Mouse (Mus musculus) C2C12 (cell line): Measurements from ENCODE around the gene Myh6. TPM values are rescaled to one million over a fixed set of nuclear protein-coding genes. Genes with fewer than 3 reads are reported as not detected.

ENCODE experiments used
- H3K27me3 ChIP-seq: one replicate; pipeline ENCODE4 v1.6.1; 2011; ENCODE audit not compliant: control insufficient read depth, insufficient read depth, insufficient read length
- H3K36me3 ChIP-seq: one replicate; pipeline ENCODE4 v1.6.1; 2011; ENCODE audit not compliant: control insufficient read depth, insufficient read depth
- H3K4me3 ChIP-seq: one replicate; pipeline ENCODE4 v1.5.1; 2011; ENCODE audit warnings: mild to moderate bottlenecking, control low read depth; ENCODE audit not compliant: poor library complexity, insufficient read depth, severe bottlenecking
- H3K79me2 ChIP-seq: one replicate; pipeline ENCODE4 v1.6.1; 2011; ENCODE audit not compliant: control insufficient read depth, insufficient read depth
- H3K79me3 ChIP-seq: one replicate; pipeline ENCODE4 v1.6.1; 2011; ENCODE audit warnings: low read depth, control low read depth
- H3ac ChIP-seq: one replicate; pipeline ENCODE3; 2011; ENCODE audit warnings: low read depth; ENCODE audit not compliant: control insufficient read depth, insufficient read length
- CEBPB ChIP-seq: IDR thresholded peaks from one replicate; pipeline ENCODE4 v1.6.1; 2011; ENCODE audit warnings: low read depth, mild to moderate bottlenecking, control low read depth, moderate library complexity
- CTCF ChIP-seq: IDR thresholded peaks from one replicate; pipeline ENCODE4 v1.5.1; 2011; ENCODE audit not compliant: control insufficient read depth, insufficient read depth, insufficient read length
- FOSL1 ChIP-seq: IDR thresholded peaks from one replicate; pipeline ENCODE4 v1.8.0; 2011; ENCODE audit warnings: mild to moderate bottlenecking, low read length; ENCODE audit not compliant: poor library complexity, insufficient read depth, severe bottlenecking
- MAX ChIP-seq: IDR thresholded peaks from one replicate; pipeline ENCODE4 v1.6.1; 2011; ENCODE audit warnings: mild to moderate bottlenecking, control low read depth
- MYOD1 ChIP-seq: IDR thresholded peaks from one replicate; pipeline ENCODE4 v1.6.1; 2011; ENCODE audit warnings: low read depth; ENCODE audit not compliant: control insufficient read depth, insufficient read length
- MYOG ChIP-seq: IDR thresholded peaks from one replicate; pipeline ENCODE4 v1.6.1; 2011; ENCODE audit not compliant: control insufficient read depth, insufficient read length; ENCODE audit errors: extremely low read depth
- USF1 ChIP-seq: IDR thresholded peaks from one replicate; pipeline ENCODE4 v1.6.1; 2011; ENCODE audit warnings: low read depth, mild to moderate bottlenecking, control low read depth, moderate library complexity
- long read RNA-seq, 2 experiments: library from polyadenylated mRNA; unstranded; transcript quantifications; one replicate each; pipeline ENCODE4 v2.0.0; 2019 to 2020
- polyA plus RNA-seq: library from polyadenylated mRNA; unstranded; fragments of >200 nt; fragmentation: generic; extraction: Trizol; gene quantifications from one replicate; pipeline ENCODE4 v1.2.1, GENCODE M21; 2012; ENCODE audit warnings: missing spikeins

Gene Myh6
- polyA plus RNA-seq = 0.02 TPM
- long read RNA-seq, experiment 1 = 0 reads
- long read RNA-seq, experiment 2 = 0 reads

DNA sequence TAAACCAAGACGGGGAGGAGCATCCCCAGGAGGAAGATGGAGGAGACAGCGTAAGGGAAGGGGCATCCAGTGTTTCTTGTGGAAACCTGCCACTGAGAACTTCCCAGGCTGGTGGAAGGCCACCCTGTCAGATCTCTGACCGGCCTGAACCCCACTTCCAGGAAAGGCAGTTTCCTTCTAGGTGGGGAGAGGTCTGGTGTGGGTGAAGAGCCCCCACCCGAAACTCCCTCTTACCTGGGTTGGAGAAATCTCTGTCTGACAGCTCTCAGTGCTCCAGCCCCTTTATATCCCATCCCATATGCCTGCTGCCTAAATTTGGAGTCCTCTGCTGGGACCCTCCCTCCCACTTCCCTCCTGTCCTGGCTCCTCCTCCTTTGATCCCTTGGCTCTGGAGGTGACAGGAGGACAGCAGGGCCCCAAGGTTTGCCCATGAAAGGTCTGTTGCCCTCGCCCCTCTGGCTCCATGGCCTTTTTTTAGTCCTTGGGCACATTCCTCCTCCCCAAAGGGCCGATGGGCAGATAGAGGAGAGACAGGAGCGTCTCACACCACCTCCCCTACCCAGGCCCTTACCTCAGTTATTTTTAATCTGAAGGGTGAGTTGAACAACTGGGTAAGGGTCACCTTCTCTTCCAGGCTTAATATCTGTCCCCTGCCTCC is at the start of gene Myh6:
Gene Myh6 (minus strand): TSS at position 608 of the 658 bp plus-strand sequence.
- Histone ChIP-seq H3K79me2 (no peaks in the 10 kb centered on the region), H3K36me3 (no peaks in the 10 kb centered on the region), H3K4me3 (no peak within 1 kb of the TSS), H3K27me3 (peaks cover 65% of the 10 kb centered on the region), H3ac (no peak within 1 kb of the TSS), H3K79me3 (no peaks in the 10 kb centered on the region)
- TF ChIP-seq CEBPB (no peak), CTCF (no peak), USF1 (no peak), FOSL1 (no peak), MYOG (no peak), MAX (no peak), MYOD1 (no peak)

DNA sequence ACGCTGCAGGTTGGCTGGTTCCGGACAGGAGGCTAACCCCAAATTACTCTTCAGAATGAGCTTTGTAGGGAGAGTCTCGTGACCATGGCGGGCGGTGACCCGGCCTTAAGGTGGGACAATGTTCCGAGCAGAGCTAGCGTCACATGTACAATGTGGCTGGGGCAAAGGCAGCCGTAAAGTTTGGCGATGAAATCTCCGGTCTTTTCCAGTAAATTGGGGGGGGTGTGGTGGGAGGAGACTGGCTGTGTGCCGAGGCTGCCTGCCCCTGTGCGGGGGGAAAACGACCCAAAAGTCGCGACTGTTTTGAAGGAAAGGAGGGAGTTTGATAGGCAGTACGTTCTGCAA is 49.0 kb upstream of the Myh6 start:
- Histone ChIP-seq H3K36me3 (peaks cover 19% of the 10 kb centered on the region), H3K79me3 (peaks cover 11% of the 10 kb centered on the region), H3K27me3 (no peaks in the 10 kb centered on the region), H3ac (peak overlapping the region; percentile 97), H3K79me2 (peaks cover 18% of the 10 kb centered on the region), H3K4me3 (peak overlapping the region; percentile 60)
- TF ChIP-seq CEBPB (no peak), MYOD1 (no peak), FOSL1 (no peak), MYOG (no peak), CTCF (no peak), MAX (no peak), USF1 (no peak)

DNA sequence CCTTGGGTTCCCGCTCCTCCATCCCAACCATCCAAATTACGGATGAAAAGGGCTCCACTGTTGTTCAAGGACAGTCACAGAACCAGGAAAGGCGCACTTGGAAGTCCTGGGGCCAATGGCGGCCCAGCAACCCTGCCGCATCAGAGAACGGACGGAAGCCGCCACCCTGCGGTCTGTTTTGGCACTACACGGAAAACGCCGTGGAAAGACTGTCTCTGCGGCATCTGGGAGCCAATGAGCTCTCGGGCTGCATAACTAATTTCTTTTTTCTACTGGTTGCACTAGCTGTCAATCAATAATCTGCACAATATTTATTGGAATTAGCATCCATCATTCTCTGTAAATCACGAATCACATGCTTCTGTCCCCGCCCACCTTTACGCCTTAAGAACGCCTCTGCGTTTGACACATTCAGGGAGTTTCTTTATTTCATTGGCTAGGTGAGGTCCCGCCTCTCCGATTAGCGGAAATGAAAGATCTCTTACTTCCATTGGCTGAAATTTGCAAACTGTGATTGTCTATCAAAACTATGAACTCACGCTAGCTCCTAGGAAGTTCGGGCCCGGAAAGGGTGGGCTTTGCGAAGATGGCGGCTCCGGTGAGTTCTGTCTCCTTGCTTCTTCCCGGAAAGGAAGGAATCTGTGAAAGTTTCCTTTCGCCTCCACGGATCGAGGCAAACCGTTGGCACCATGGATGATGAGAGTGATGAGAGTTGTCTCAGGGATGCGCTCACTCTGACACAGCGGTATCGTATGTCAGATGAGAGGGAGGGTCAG is 48.5 kb upstream of the Myh6 start, which contains the start of gene Ngdn:
Gene Ngdn (plus strand): TSS at position 464 of the 776 bp plus-strand sequence.
- H3K27me3 ChIP-seq = no peaks in the 10 kb centered on the region
- H3K79me2 ChIP-seq = peaks cover 18% of the 10 kb centered on the region
- peak within 1 kb of the TSS; percentile 60 for H3K4me3 ChIP-seq
- H3ac ChIP-seq = peak within 1 kb of the TSS; percentile 97
- H3K36me3 ChIP-seq = peaks cover 14% of the 10 kb centered on the region
- H3K79me3 ChIP-seq = peaks cover 11% of the 10 kb centered on the region
- peak; percentile 36 for TF ChIP-seq USF1
- TF ChIP-seq CTCF = peak; percentile 80
- no peak for TF ChIP-seq MYOG
- peak; percentile 8 for TF ChIP-seq MAX

DNA sequence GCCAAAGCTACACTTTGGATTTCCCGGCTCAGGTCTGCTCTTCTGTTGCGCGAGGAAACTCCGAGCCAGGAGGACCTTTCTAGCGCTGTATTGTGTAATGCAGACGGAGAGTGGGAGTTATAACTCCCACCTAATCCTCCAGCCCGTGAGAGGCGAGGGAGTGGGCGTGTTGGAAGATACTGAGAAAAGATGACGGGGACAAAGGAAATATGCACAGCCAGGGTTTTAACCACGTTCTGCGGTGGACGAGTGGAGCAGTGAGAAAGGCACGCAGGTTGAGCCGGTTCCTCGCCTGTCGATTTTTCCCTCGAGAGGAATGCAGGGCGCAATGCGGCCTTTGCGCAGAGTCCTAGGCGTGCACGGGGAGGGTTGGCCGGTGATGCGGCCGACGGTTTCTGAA is 47.9 kb upstream of the Myh6 start:
- Histone ChIP-seq H3K36me3 (peaks cover 9% of the 10 kb centered on the region), H3ac (peak overlapping the region; percentile 93)

DNA sequence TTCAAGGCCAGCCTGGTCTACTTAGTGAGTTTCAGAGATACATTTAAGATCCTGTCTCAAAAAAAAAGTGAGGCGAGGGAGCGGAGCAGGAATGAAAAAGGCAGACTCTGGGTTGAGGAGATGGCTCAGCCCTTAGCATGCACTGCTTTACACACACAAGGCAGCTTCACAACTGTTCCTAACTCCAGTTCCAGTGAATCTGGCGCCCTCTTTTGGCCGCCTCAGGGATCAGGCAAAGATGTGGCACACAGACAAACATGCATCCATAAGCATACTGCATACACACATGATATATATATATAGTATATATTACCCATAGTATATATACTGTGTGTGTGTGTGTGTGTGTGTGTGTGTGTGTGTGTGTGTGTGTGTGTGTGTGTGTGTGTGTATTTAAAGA is 44.4 kb upstream of the Myh6 start:
- H3K4me3 ChIP-seq = no peak overlapping the region
- no peaks in the 10 kb centered on the region for H3K36me3 ChIP-seq
- no peaks in the 10 kb centered on the region for H3K27me3 ChIP-seq
- no peak overlapping the region for H3ac ChIP-seq
- TF ChIP-seq CTCF = no peak
- TF ChIP-seq MAX = no peak
- no peak for TF ChIP-seq MYOD1
- no peak for TF ChIP-seq USF1
- TF ChIP-seq MYOG = no peak
- peaks cover 7% of the 10 kb centered on the region for H3K79me2 ChIP-seq
- H3K79me3 ChIP-seq = peaks cover 5% of the 10 kb centered on the region

More for the DNA sequence above, 47.9 kb upstream of the Myh6 start:
- H3K79me3 ChIP-seq = peaks cover 11% of the 10 kb centered on the region
- H3K27me3 ChIP-seq = no peaks in the 10 kb centered on the region
- TF ChIP-seq CEBPB = peak; percentile 13
- TF ChIP-seq MYOD1 = no peak
- H3K4me3 ChIP-seq = peak overlapping the region; percentile 34
- peaks cover 18% of the 10 kb centered on the region for H3K79me2 ChIP-seq

DNA sequence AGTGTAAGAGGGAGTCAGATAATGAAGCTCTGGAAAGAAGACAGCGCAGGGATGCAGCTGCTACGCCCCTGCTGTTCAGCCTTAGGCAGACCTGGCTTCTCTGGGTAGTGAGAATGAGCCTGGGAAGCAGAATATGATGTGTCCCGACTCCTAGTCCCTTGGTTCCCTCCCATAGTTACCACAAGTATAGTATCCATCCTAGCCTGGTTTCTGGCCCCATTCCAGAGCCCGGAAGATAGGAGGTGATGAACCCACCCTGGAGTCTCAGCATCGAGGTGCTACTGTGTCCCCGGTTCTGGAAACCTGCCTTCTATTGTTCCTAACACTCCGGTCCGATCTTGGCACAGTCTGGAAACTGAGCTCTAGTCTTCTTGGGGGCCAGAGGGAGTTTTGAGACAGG is 41.7 kb upstream of the Myh6 start:
- TF ChIP-seq USF1 (no peak), MAX (no peak), CEBPB (no peak), CTCF (no peak), MYOG (no peak), MYOD1 (no peak), FOSL1 (no peak)
- H3K79me3 ChIP-seq = no peaks in the 10 kb centered on the region

More for the DNA sequence above, 41.7 kb upstream of the Myh6 start:
- Histone ChIP-seq H3K36me3 (no peaks in the 10 kb centered on the region), H3K79me2 (no peaks in the 10 kb centered on the region), H3K27me3 (no peaks in the 10 kb centered on the region), H3ac (no peak overlapping the region), H3K4me3 (no peak overlapping the region)
